Mouse (Mus musculus) intestine, embryonic 16.5 days (tissue): Measurements from ENCODE around the gene Tas1r3. TPM values are rescaled to one million over a fixed set of nuclear protein-coding genes. Genes with fewer than 3 reads are reported as not detected.

Experiments used
- ATAC-seq: fragments of 200-750 bp; cut with Nextera tagmentation; 2 replicates; pipeline ENCODE4 v1.8.0; 2017; ENCODE audit warnings: moderate TSS enrichment, moderate library complexity
- H3K27ac ChIP-seq: fragments of 300-500 bp; sonication (generic); 2 replicates; pipeline ENCODE4 v1.5.1; 2014; ENCODE audit warnings: mild to moderate bottlenecking, low read length
- H3K27me3 ChIP-seq: fragments of 300-500 bp; sonication (generic); replicated peaks from 2 replicates; pipeline ENCODE4 v1.6.1; 2014; ENCODE audit warnings: low read length, control low read depth, mixed read lengths; ENCODE audit not compliant: control insufficient read depth, insufficient read depth
- H3K36me3 ChIP-seq: fragments of 300-500 bp; sonication (generic); 2 replicates; pipeline ENCODE4 v1.6.1; 2014; ENCODE audit warnings: low read length, control low read depth; ENCODE audit not compliant: control insufficient read depth, insufficient read depth
- H3K4me1 ChIP-seq: fragments of 300-500 bp; sonication (generic); 2 replicates; pipeline ENCODE4 v1.6.1; 2014; ENCODE audit warnings: low read length, control low read depth, mixed read lengths; ENCODE audit not compliant: control insufficient read depth, insufficient read depth
- H3K4me2 ChIP-seq: fragments of 300-500 bp; sonication (generic); 2 replicates; pipeline ENCODE4 v1.6.1; 2014; ENCODE audit warnings: low read depth, low read length, control low read depth
- H3K4me3 ChIP-seq: fragments of 300-500 bp; sonication (generic); 2 replicates; pipeline ENCODE4 v1.5.1; 2014; ENCODE audit warnings: mild to moderate bottlenecking, low read length
- H3K9ac ChIP-seq: fragments of 300-500 bp; sonication (generic); 2 replicates; pipeline ENCODE4 v1.6.1; 2014; ENCODE audit warnings: low read depth, low read length
- H3K9me3 ChIP-seq: fragments of 300-500 bp; sonication (generic); 2 replicates; pipeline ENCODE4 v1.6.1; 2016; ENCODE audit warnings: low read length, control low read depth; ENCODE audit not compliant: control insufficient read depth
- WGBS: fragments of 180-500 bp; shearing (Covaris S2); extraction: QIAGEN DNeasy Blood & Tissue Kit; methylation state at CpG from one replicate; pipeline ENCODE4 v1.1.7; 2014; 5-methylcytosine and 5-hydroxymethylcytosine counted together
- polyA plus RNA-seq: library from polyadenylated mRNA; unstranded; fragments of >200 nt; fragmentation: Nextera tagmentation; extraction: Ambion mirVana; gene quantifications from 2 replicates; pipeline ENCODE4 v1.2.1, GENCODE M21; 2015

Tas1r3 gene
- polyA plus RNA-seq, 1 experiment from 2014 or later: 0.32 TPM

- WGBS: 79% methylated on average over 3 of the region's 3 CpGs
- Histone ChIP-seq H3K36me3 (peaks cover 11% of the 10 kb centered on the region; the same call in 1 of the 2 replicates), H3K27me3 (no peaks in the 10 kb centered on the region), H3K4me2 (no peak overlapping the region), H3K9ac (no peak overlapping the region), H3K4me3 (no peak overlapping the region), H3K4me1 (peaks cover 27% of the 10 kb centered on the region), H3K27ac (no peak overlapping the region), H3K9me3 (no peaks in the 10 kb centered on the region)
- no peak for ATAC-seq
These were observed 13.2 kb downstream of the Tas1r3 start for GRCm38 (mm10) chr4:155849792-155850451.

- 88% methylated on average over 2 of the region's 2 CpGs for WGBS
- no peak overlapping the region for H3K4me2 ChIP-seq
- H3K36me3 ChIP-seq: 0 out of 2 replicates have a peak, but pooled peaks cover 5% of the 10 kb centered on the region
- H3K9ac ChIP-seq: no peak overlapping the region
- no peaks in the 10 kb centered on the region for H3K27me3 ChIP-seq
- no peak overlapping the region for H3K27ac ChIP-seq
- H3K4me1 ChIP-seq: peaks cover 27% of the 10 kb centered on the region
- no peak for ATAC-seq
- H3K9me3 ChIP-seq: no peaks in the 10 kb centered on the region
- H3K4me3 ChIP-seq: no peak overlapping the region
These were observed 13.8 kb downstream of the Tas1r3 start for GRCm38 (mm10) chr4:155849391-155849790.

GRCm38 (mm10) chr4:155848434-155849095, 14.6 kb downstream of the Tas1r3 start:
- H3K27ac ChIP-seq: no peak overlapping the region
- no peaks in the 10 kb centered on the region for H3K27me3 ChIP-seq
- peaks cover 27% of the 10 kb centered on the region for H3K4me1 ChIP-seq
- H3K36me3 ChIP-seq: 0 out of 2 replicates have a peak, but pooled peaks cover 1% of the 10 kb centered on the region
- H3K9me3 ChIP-seq: no peaks in the 10 kb centered on the region
- peak overlapping the region; percentile 86 for H3K4me3 ChIP-seq
- ATAC-seq: peak; percentile 12; the same call in 1 of the 2 replicates
- H3K9ac ChIP-seq: peak overlapping the region; percentile 90
- peak overlapping the region; percentile 76 for H3K4me2 ChIP-seq
- 58% methylated on average over 7 of the region's 7 CpGs for WGBS

GRCm38 (mm10) chr4:155847591-155848352, 15.4 kb downstream of the Tas1r3 start:
- no peaks in the 10 kb centered on the region for H3K36me3 ChIP-seq
- H3K4me1 ChIP-seq: peaks cover 27% of the 10 kb centered on the region
- peak overlapping the region; percentile 76 for H3K4me2 ChIP-seq
- peak; percentile 65 for ATAC-seq
- no peaks in the 10 kb centered on the region for H3K9me3 ChIP-seq
- no peaks in the 10 kb centered on the region for H3K27me3 ChIP-seq
- peak overlapping the region; percentile 86 for H3K4me3 ChIP-seq
- WGBS: 2% methylated on average over 63 of the region's 69 CpGs
- H3K9ac ChIP-seq: peak overlapping the region; percentile 90
- H3K27ac ChIP-seq: peak overlapping the region; percentile 58; the same call in 1 of the 2 replicates

- Histone ChIP-seq H3K4me3 (peak within 1 kb of the TSS; percentile 86), H3K9me3 (no peaks in the 10 kb centered on the region), H3K27ac (peak within 1 kb of the TSS; percentile 58; the same call in 1 of the 2 replicates), H3K9ac (peak within 1 kb of the TSS; percentile 90), H3K4me1 (peaks cover 27% of the 10 kb centered on the region), H3K36me3 (no peaks in the 10 kb centered on the region), H3K4me2 (peak within 1 kb of the TSS; percentile 85), H3K27me3 (no peaks in the 10 kb centered on the region)
- 2% methylated on average over 59 of the region's 65 CpGs for whole genome bisulfite sequencing
- peak; percentile 94 for ATAC-seq
These were observed 16.1 kb downstream of the Tas1r3 start, which contains the start of gene Dvl1 for GRCm38 (mm10) chr4:155846871-155847578. TSS of gene Dvl1 (plus strand) at chr4:155847402.

GRCm38 (mm10) chr4:155843231-155843630, 19.9 kb downstream of the Tas1r3 start:
- Histone ChIP-seq H3K4me2 (no peak overlapping the region), H3K4me1 (peaks cover 28% of the 10 kb centered on the region), H3K9me3 (no peaks in the 10 kb centered on the region), H3K27ac (no peak overlapping the region), H3K36me3 (no peaks in the 10 kb centered on the region), H3K9ac (no peak overlapping the region), H3K4me3 (no peak overlapping the region), H3K27me3 (no peaks in the 10 kb centered on the region)
- no peak for ATAC-seq
- 91% methylated on average over 5 of the region's 5 CpGs for WGBS

GRCm38 (mm10) chr4:155841651-155842270, 21.4 kb downstream of the Tas1r3 start:
- WGBS: 48% methylated on average over 38 of the region's 38 CpGs
- Histone ChIP-seq H3K4me2 (peak overlapping the region; percentile 97), H3K36me3 (no peaks in the 10 kb centered on the region), H3K27me3 (no peaks in the 10 kb centered on the region), H3K27ac (no peak overlapping the region), H3K4me3 (peak overlapping the region; percentile 60), H3K9ac (no peak overlapping the region), H3K4me1 (peaks cover 34% of the 10 kb centered on the region), H3K9me3 (no peaks in the 10 kb centered on the region)
- no peak for ATAC-seq

GRCm38 (mm10) chr4:155841003-155841454, 22.1 kb downstream of the Tas1r3 start:
- 1% methylated on average over 32 of the region's 32 CpGs for WGBS
- ATAC-seq: peak; percentile 55
- no peaks in the 10 kb centered on the region for H3K36me3 ChIP-seq
- no peaks in the 10 kb centered on the region for H3K27me3 ChIP-seq
- no peaks in the 10 kb centered on the region for H3K9me3 ChIP-seq
- peak overlapping the region; percentile 55; the same call in 1 of the 2 replicates for H3K27ac ChIP-seq
- H3K4me2 ChIP-seq: peak overlapping the region; percentile 97
- peak overlapping the region; percentile 75 for H3K9ac ChIP-seq
- H3K4me1 ChIP-seq: peaks cover 30% of the 10 kb centered on the region
- peak overlapping the region; percentile 60 for H3K4me3 ChIP-seq
